Mouse (Mus musculus) kidney, adult 2 months (tissue): ENCODE data around the gene Aurkb. TPM values are rescaled to one million over a fixed set of nuclear protein-coding genes. Genes with fewer than 3 reads are reported as not detected.
A peak's percentile ranks its signal among the peaks of the same experiment; 100 is the strongest.

Experiments used
- DNase-seq: peaks from one replicate; pipeline ENCODE4 v3.0.0; 2021
- H3K27ac ChIP-seq: fragments of 200-500 bp; 2 replicates; pipeline ENCODE4 v1.5.1; 2012; ENCODE audit warnings: low read depth, low read length, control low read depth, inconsistent platforms; ENCODE audit not compliant: insufficient read depth
- H3K27me3 ChIP-seq: fragments of 200-500 bp; replicated peaks from 2 replicates; pipeline ENCODE4 v1.6.1; 2012; ENCODE audit warnings: mild to moderate bottlenecking, moderate library complexity, low read length, inconsistent platforms; ENCODE audit not compliant: control insufficient read depth, insufficient read depth
- H3K36me3 ChIP-seq: fragments of 200-500 bp; 2 replicates; pipeline ENCODE4 v1.6.1; 2012; ENCODE audit warnings: mild to moderate bottlenecking, moderate library complexity, low read length, inconsistent platforms; ENCODE audit not compliant: control insufficient read depth, insufficient read depth
- H3K4me1 ChIP-seq: fragments of 200-500 bp; 2 replicates; pipeline ENCODE4 v1.6.1; 2011; ENCODE audit warnings: low read length; ENCODE audit not compliant: control insufficient read depth, insufficient read depth
- H3K4me3 ChIP-seq: fragments of 200-500 bp; 2 replicates; pipeline ENCODE4 v1.5.1; 2011; ENCODE audit warnings: mild to moderate bottlenecking, low read depth, low read length, control low read depth; ENCODE audit not compliant: insufficient read depth
- CTCF ChIP-seq: fragments of 200-500 bp; conservative IDR thresholded peaks from 2 replicates; pipeline ENCODE4 v1.5.1; 2011; ENCODE audit warnings: low read depth, mild to moderate bottlenecking, control low read depth, low read length, moderate library complexity, mixed read lengths; ENCODE audit not compliant: insufficient read depth, insufficient read length
- POLR2A ChIP-seq: fragments of 200-500 bp; IDR thresholded peaks from one replicate; pipeline ENCODE4 v1.6.1; 2011; ENCODE audit warnings: low read depth, low read length, control low read depth
- WGBS: fragments of 180-500 bp; shearing (Covaris S2); methylation state at CpG from one replicate; pipeline ENCODE4 v1.1.7; 2018; 5-methylcytosine and 5-hydroxymethylcytosine counted together
- polyA plus RNA-seq: library from polyadenylated mRNA; depleted of rRNA; stranded (reverse); fragments of >200 nt; gene quantifications from 2 replicates; pipeline ENCODE4 v1.2.3, GENCODE M21; 2012

Gene Aurkb
- polyA plus RNA-seq, 1 experiment = 1.7 TPM

DNA sequence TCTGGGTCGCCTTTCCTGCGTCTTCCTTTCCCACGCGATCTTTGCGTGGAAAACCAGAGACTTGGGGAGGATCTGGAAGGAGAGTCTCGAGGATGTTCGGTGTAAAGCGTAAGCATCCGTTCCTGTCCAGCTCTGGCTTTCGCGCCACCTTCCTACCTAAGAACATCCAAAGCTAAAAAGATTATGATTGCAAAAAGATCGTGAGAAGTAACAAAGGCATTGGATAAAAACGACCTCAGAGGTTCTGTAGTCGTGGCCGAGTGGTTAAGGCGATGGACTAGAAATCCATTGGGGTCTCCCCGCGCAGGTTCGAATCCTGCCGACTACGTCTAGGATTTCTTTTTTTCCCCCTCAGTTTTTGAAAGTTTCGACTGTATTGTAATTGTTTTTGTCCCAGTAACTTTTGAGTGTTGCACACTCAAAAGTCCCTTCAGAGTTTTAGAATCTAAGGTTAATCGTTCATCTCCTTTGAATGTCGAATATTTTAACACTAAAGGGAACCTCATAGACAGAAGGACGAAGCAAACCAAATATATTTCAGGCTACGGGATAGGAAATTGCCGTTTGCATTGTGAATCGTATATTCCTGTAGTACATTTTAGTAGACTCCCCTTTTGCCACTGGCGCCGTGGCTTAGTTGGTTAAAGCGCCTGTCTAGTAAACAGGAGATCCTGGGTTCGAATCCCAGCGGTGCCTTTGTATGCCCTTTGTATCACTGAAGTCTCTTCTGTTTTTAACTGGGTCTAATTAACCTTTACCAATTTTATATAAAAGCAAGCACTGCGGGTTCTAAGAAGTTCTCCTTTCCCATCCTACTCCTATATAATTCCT, 8.0 kb upstream of the Aurkb start:
- H3K4me3 ChIP-seq = peak overlapping the region; percentile 71
- peaks cover 5% of the 10 kb centered on the region; the same call in 1 of the 2 replicates for H3K4me1 ChIP-seq
- no peak for TF ChIP-seq POLR2A
- no peak for TF ChIP-seq CTCF
- H3K36me3 ChIP-seq = no peaks in the 10 kb centered on the region
- DNase-seq = peak; percentile 94
- 6% methylated on average over 34 of the region's 34 CpGs for WGBS
- peak overlapping the region; percentile 10; the same call in 1 of the 2 replicates for H3K27ac ChIP-seq
- no peaks in the 10 kb centered on the region for H3K27me3 ChIP-seq

- Histone ChIP-seq H3K4me3 (no peak overlapping the region), H3K27me3 (no peaks in the 10 kb centered on the region), H3K36me3 (no peaks in the 10 kb centered on the region), H3K4me1 (peaks cover 5% of the 10 kb centered on the region; the same call in 1 of the 2 replicates), H3K27ac (no peak overlapping the region)
- no peak for DNase-seq
- WGBS = 90% methylated on average over 5 of the region's 5 CpGs
- no peak for TF ChIP-seq POLR2A
These were observed 7.3 kb upstream of the Aurkb start for GRCm38 (mm10) chr11:69038173-69038572.

DNA sequence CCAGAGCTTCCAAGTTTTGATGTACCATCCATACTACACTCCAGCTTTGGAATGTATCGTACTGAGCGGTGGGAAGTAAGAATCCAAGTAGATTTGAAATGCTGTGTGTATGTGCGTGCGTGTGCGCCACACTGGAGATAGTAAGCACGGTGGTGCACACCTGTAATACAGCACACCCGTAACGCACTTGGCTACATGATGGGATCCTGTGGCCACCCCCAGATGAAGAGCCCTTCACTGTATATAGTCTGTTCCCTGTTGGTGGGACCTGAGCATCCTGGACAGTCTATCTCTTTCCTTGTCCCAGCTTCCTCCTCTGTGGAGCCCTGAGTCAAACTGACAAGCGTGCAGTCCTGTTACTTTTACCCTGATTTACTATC, 938 bp downstream of the Aurkb start:
- 19% methylated on average over 9 of the region's 9 CpGs for WGBS
- no peaks in the 10 kb centered on the region; the same call in 1 of the 2 replicates for H3K4me1 ChIP-seq
- no peak overlapping the region for H3K27ac ChIP-seq
- H3K36me3 ChIP-seq = no peaks in the 10 kb centered on the region
- H3K4me3 ChIP-seq = peak overlapping the region; percentile 12; the same call in 1 of the 2 replicates
- no peaks in the 10 kb centered on the region for H3K27me3 ChIP-seq
- DNase-seq = no peak
- TF ChIP-seq CTCF = no peak
- TF ChIP-seq POLR2A = no peak

- no peak for DNase-seq
- WGBS = 84% methylated on average over 12 of the region's 12 CpGs
These were observed 2.1 kb downstream of the Aurkb start for GRCm38 (mm10) chr11:69047592-69047991.

DNA sequence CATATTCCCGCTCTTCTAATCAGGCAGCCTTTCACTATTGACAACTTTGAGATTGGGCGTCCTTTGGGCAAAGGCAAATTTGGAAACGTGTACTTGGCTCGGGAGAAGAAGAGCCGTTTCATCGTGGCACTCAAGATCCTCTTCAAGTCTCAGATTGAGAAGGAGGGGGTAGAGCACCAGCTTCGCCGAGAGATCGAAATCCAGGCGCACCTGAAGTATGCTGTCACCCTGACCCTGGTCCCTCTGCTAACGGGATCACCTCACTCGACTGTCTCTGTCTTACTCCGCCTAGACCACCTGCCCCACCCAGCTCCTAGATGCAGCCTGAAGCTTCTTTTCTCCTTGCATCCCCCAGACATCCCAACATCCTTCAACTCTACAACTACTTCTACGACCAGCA, 2.7 kb downstream of the Aurkb start:
- TF ChIP-seq POLR2A (no peak), CTCF (no peak)
- DNase-seq = no peak
- Histone ChIP-seq H3K27ac (no peak overlapping the region), H3K4me1 (no peaks in the 10 kb centered on the region; the same call in 1 of the 2 replicates), H3K27me3 (no peaks in the 10 kb centered on the region), H3K4me3 (no peak overlapping the region), H3K36me3 (no peaks in the 10 kb centered on the region)
- 92% methylated on average over 14 of the region's 14 CpGs for WGBS

More at GRCm38 (mm10) chr11:69047592-69047991, 2.1 kb downstream of the Aurkb start:
- H3K36me3 ChIP-seq = no peaks in the 10 kb centered on the region
- no peak overlapping the region for H3K4me3 ChIP-seq
- no peaks in the 10 kb centered on the region; the same call in 1 of the 2 replicates for H3K4me1 ChIP-seq
- no peaks in the 10 kb centered on the region for H3K27me3 ChIP-seq
- no peak for TF ChIP-seq POLR2A
- no peak for TF ChIP-seq CTCF
- H3K27ac ChIP-seq = no peak overlapping the region

- TF ChIP-seq CTCF (no peak), POLR2A (no peak)
- no peak overlapping the region for H3K4me3 ChIP-seq
- WGBS = 90% methylated on average over 8 of the region's 8 CpGs
These were observed 5.3 kb downstream of the Aurkb start for GRCm38 (mm10) chr11:69050748-69051147.

GRCm38 (mm10) chr11:69051771-69052170, 6.3 kb downstream of the Aurkb start:
- H3K27ac ChIP-seq = no peak overlapping the region
- TF ChIP-seq POLR2A = no peak
- no peak for TF ChIP-seq CTCF

More at GRCm38 (mm10) chr11:69050748-69051147, 5.3 kb downstream of the Aurkb start:
- DNase-seq = no peak
- H3K27me3 ChIP-seq = no peaks in the 10 kb centered on the region
- H3K4me1 ChIP-seq = no peaks in the 10 kb centered on the region; the same call in 1 of the 2 replicates
- no peaks in the 10 kb centered on the region for H3K36me3 ChIP-seq
- no peak overlapping the region for H3K27ac ChIP-seq

More at GRCm38 (mm10) chr11:69051771-69052170, 6.3 kb downstream of the Aurkb start:
- Histone ChIP-seq H3K4me1 (no peaks in the 10 kb centered on the region), H3K27me3 (no peaks in the 10 kb centered on the region), H3K36me3 (no peaks in the 10 kb centered on the region), H3K4me3 (no peak overlapping the region)
- no peak for DNase-seq
- 89% methylated on average over 4 of the region's 4 CpGs for WGBS
